Mouse (Mus musculus) MEL (cell line): Measurements from ENCODE around the gene Bbs9. TPM values are rescaled to one million over a fixed set of nuclear protein-coding genes. Genes with fewer than 3 reads are reported as not detected.

Experiments used
- DNase-seq: peaks from one replicate; pipeline ENCODE4 v3.0.0; 2011; ENCODE audit warnings: low read depth, low spot score
- H3K27ac ChIP-seq: 2 replicates; pipeline ENCODE4 v1.5.1; 2012; ENCODE audit warnings: low read depth, mild to moderate bottlenecking, control low read depth, low read length, moderate library complexity; ENCODE audit not compliant: control insufficient read depth
- H3K27me3 ChIP-seq, 2 experiments: fragments of 150-350 bp in 1 of 2; sonication (generic) in 1 of 2; 2 replicates each; pipeline ENCODE4 v1.6.1; 2012; ENCODE audit warnings: low read length in 2 of 2, mild to moderate bottlenecking in 2 of 2, improper control_type of control experiment in 1 of 2, moderate library complexity in 1 of 2; ENCODE audit not compliant: insufficient read depth in 2 of 2, control insufficient read depth in 1 of 2
- H3K36me3 ChIP-seq, 2 experiments: 2 replicates each; pipeline ENCODE4 v1.6.1; 2012 to 2014; ENCODE audit warnings: low read length in 2 of 2, improper control_type of control experiment in 1 of 2, inconsistent platforms in 1 of 2, mild to moderate bottlenecking in 1 of 2; ENCODE audit not compliant: insufficient read depth in 2 of 2, control insufficient read depth in 1 of 2
- H3K4me1 ChIP-seq, 2 experiments: fragments of 150-350 bp in 1 of 2; sonication (generic) in 1 of 2; 2 replicates each; pipeline ENCODE4 v1.6.1; 2012; ENCODE audit warnings: low read length in 2 of 2, improper control_type of control experiment in 1 of 2, mild to moderate bottlenecking in 1 of 2; ENCODE audit not compliant: insufficient read depth in 2 of 2, control insufficient read depth in 1 of 2
- H3K4me3 ChIP-seq, 2 experiments: fragments of 150-350 bp in 1 of 2; sonication (generic) in 1 of 2; 2 replicates each; pipeline ENCODE4 v1.5.1; 2012; ENCODE audit warnings: low read depth in 2 of 2, low read length in 2 of 2, mild to moderate bottlenecking in 2 of 2, moderate library complexity in 2 of 2, control low read depth in 1 of 2, improper control_type of control experiment in 1 of 2; ENCODE audit not compliant: control insufficient read depth in 1 of 2, insufficient read depth in 1 of 2
- H3K79me2 ChIP-seq: 2 replicates; pipeline ENCODE4 v1.6.1; 2012; ENCODE audit warnings: mild to moderate bottlenecking, low read length, moderate library complexity; ENCODE audit not compliant: control insufficient read depth, poor library complexity, insufficient read depth
- H3K9ac ChIP-seq: 2 replicates; pipeline ENCODE4 v1.6.1; 2012; ENCODE audit warnings: low read depth, mild to moderate bottlenecking, control low read depth, low read length, moderate library complexity; ENCODE audit not compliant: control insufficient read depth, poor library complexity, severe bottlenecking
- H3K9me3 ChIP-seq: fragments of 150-350 bp; sonication (generic); replicated peaks from 2 replicates; pipeline ENCODE4 v1.6.1; 2012; ENCODE audit warnings: mild to moderate bottlenecking, low read length, improper control_type of control experiment, moderate library complexity; ENCODE audit not compliant: insufficient read depth
- BHLHE40 ChIP-seq: IDR thresholded peaks from 2 replicates; pipeline ENCODE4 v1.6.1; 2012; ENCODE audit warnings: low read depth, mild to moderate bottlenecking, inconsistent platforms, low read length, improper control_type of control experiment, borderline replicate concordance
- CHD1 ChIP-seq: IDR thresholded peaks from 2 replicates; pipeline ENCODE4 v1.6.1; 2012; ENCODE audit warnings: low read depth, mild to moderate bottlenecking, inconsistent platforms, low read length, improper control_type of control experiment
- CTCF ChIP-seq, 3 experiments: IDR thresholded peaks in 2 of 3; conservative IDR thresholded peaks in 1 of 3; 2 replicates each; pipeline ENCODE4 v1.5.1; 2011 to 2012; ENCODE audit warnings: low read length in 3 of 3, low read depth in 2 of 3, mild to moderate bottlenecking in 2 of 3, improper control_type of control experiment in 1 of 3, inconsistent platforms in 1 of 3, mixed read lengths in 1 of 3, moderate library complexity in 1 of 3; ENCODE audit not compliant: control insufficient read depth in 1 of 3, insufficient read depth in 1 of 3, poor library complexity in 1 of 3, severe bottlenecking in 1 of 3
- E2F4 ChIP-seq: IDR thresholded peaks from 2 replicates; pipeline ENCODE4 v1.6.1; 2011; ENCODE audit warnings: low read depth, low read length, improper control_type of control experiment, borderline replicate concordance
- ETS1 ChIP-seq: IDR thresholded peaks from 2 replicates; pipeline ENCODE4 v1.6.1; 2012; ENCODE audit warnings: low read depth, mild to moderate bottlenecking, inconsistent platforms, low read length, improper control_type of control experiment, moderate library complexity
- GATA1 ChIP-seq: IDR thresholded peaks from 2 replicates; pipeline ENCODE4 v1.6.1; 2011; ENCODE audit warnings: low read depth, low read length, improper control_type of control experiment
- HCFC1 ChIP-seq: IDR thresholded peaks from 2 replicates; pipeline ENCODE4 v1.6.1; 2012; ENCODE audit warnings: low read depth, mild to moderate bottlenecking, inconsistent platforms, low read length, improper control_type of control experiment, moderate library complexity
- JUND ChIP-seq: IDR thresholded peaks from 2 replicates; pipeline ENCODE4 v1.6.1; 2011; ENCODE audit warnings: low read depth, mild to moderate bottlenecking, improper control_type of control experiment, low read length
- KAT2A ChIP-seq: conservative IDR thresholded peaks from 2 replicates; pipeline ENCODE4 v1.6.1; 2012; ENCODE audit warnings: low read depth, low read length, improper control_type of control experiment, inconsistent platforms
- MAFK ChIP-seq: IDR thresholded peaks from 2 replicates; pipeline ENCODE4 v1.6.1; 2011; ENCODE audit warnings: low read depth, mild to moderate bottlenecking, low read length, improper control_type of control experiment, borderline replicate concordance
- MEF2A ChIP-seq: IDR thresholded peaks from 2 replicates; pipeline ENCODE4 v1.6.1; 2014; ENCODE audit warnings: low read depth, mild to moderate bottlenecking, inconsistent platforms, low read length, improper control_type of control experiment; ENCODE audit not compliant: poor library complexity, insufficient replicate concordance, severe bottlenecking; ENCODE audit errors: extremely low read depth
- MXI1 ChIP-seq: IDR thresholded peaks from 2 replicates; pipeline ENCODE4 v1.6.1; 2011; ENCODE audit warnings: mild to moderate bottlenecking, low read depth, low read length, improper control_type of control experiment
- MYB ChIP-seq: IDR thresholded peaks from 2 replicates; pipeline ENCODE4 v1.6.1; 2011; ENCODE audit warnings: mild to moderate bottlenecking, low read depth, low read length, improper control_type of control experiment
- MYC ChIP-seq: IDR thresholded peaks from 2 replicates; pipeline ENCODE4 v1.6.1; 2011; ENCODE audit warnings: low read depth, mild to moderate bottlenecking, low read length, improper control_type of control experiment, moderate library complexity
- NRF1 ChIP-seq: IDR thresholded peaks from 2 replicates; pipeline ENCODE4 v1.6.1; 2014; ENCODE audit warnings: low read depth, mild to moderate bottlenecking, inconsistent platforms, low read length, improper control_type of control experiment, moderate library complexity; ENCODE audit not compliant: poor library complexity, insufficient read depth, severe bottlenecking
- RCOR1 ChIP-seq: IDR thresholded peaks from 2 replicates; pipeline ENCODE4 v1.6.1; 2012; ENCODE audit warnings: low read depth, mild to moderate bottlenecking, inconsistent platforms, low read length, improper control_type of control experiment
- SMC3 ChIP-seq: IDR thresholded peaks from 2 replicates; pipeline ENCODE4 v1.6.1; 2011; ENCODE audit warnings: low read depth, low read length, improper control_type of control experiment
- TAL1 ChIP-seq: IDR thresholded peaks from 2 replicates; pipeline ENCODE4 v1.6.1; 2012; ENCODE audit warnings: mild to moderate bottlenecking, inconsistent platforms, low read length, moderate library complexity, mixed read lengths
- USF1 ChIP-seq: IDR thresholded peaks from 2 replicates; pipeline ENCODE4 v1.6.1; 2014; ENCODE audit warnings: low read depth, mild to moderate bottlenecking, inconsistent platforms, low read length, improper control_type of control experiment, moderate library complexity
- USF2 ChIP-seq, 2 experiments: IDR thresholded peaks; 2 replicates each; pipeline ENCODE4 v1.6.1; 2011 to 2012; ENCODE audit warnings: improper control_type of control experiment in 2 of 2, low read length in 2 of 2, borderline replicate concordance in 1 of 2, inconsistent platforms in 1 of 2, low read depth in 1 of 2, mild to moderate bottlenecking in 1 of 2; ENCODE audit not compliant: insufficient read depth in 1 of 2
- ZC3H11A ChIP-seq: IDR thresholded peaks from 2 replicates; pipeline ENCODE4 v1.6.1; 2012; ENCODE audit warnings: low read depth, mild to moderate bottlenecking, inconsistent platforms, low read length, improper control_type of control experiment
- ZKSCAN1 ChIP-seq: IDR thresholded peaks from 2 replicates; pipeline ENCODE4 v1.6.1; 2012; ENCODE audit warnings: low read depth, mild to moderate bottlenecking, inconsistent platforms, low read length, improper control_type of control experiment, moderate library complexity
- ZMIZ1 ChIP-seq: IDR thresholded peaks from 2 replicates; pipeline ENCODE4 v1.6.1; 2012; ENCODE audit warnings: low read depth, mild to moderate bottlenecking, inconsistent platforms, low read length, improper control_type of control experiment, moderate library complexity
- ZNF384 ChIP-seq: IDR thresholded peaks from 2 replicates; pipeline ENCODE4 v1.6.1; 2012; ENCODE audit warnings: low read depth, mild to moderate bottlenecking, inconsistent platforms, low read length, improper control_type of control experiment
- polyA plus RNA-seq, 2 experiments: library from polyadenylated mRNA; stranded (reverse) in 1 of 2; unstranded in 1 of 2; fragments of >175 nt in 1 of 2; fragments of >200 nt in 1 of 2; gene quantifications; 2 replicates each; pipeline versions ENCODE4 v1.2.1 to v1.2.4; 2012; ENCODE audit warnings: low replicate concordance in 2 of 2, low read depth in 1 of 2; ENCODE audit not compliant: insufficient read length in 2 of 2, insufficient read depth in 1 of 2, missing spikeins in 1 of 2
- total RNA-seq: library from RNA; depleted of rRNA; stranded (reverse); fragments of 300-350 nt; gene quantifications from 2 replicates; pipeline ENCODE4 v1.2.3, GENCODE M21; 2012

Bbs9 gene
- total and polyA plus RNA-seq, 3 experiments: 18.5 to 19.5 TPM; not detected in 1

DNA sequence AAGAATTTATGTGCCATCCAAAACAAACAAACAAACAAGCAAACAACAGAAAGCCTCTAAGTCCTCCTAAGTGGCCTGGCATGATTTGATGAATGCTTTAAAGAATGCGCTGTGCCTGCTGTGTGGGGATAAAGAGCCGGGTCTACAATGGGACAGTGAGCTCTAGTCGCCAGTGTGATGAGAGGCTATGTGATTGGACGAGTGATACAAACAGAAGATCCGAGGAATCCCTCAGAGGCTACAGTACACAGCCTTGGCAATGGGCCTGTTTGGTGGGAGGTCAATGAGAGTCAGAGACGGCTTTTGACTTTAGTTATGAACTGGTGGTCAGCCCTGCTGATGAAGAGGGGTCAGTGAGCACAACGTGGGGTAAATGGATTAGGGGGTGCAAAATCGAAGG is 349.4 kb downstream of the Bbs9 start:
- Histone ChIP-seq H3K4me1 (no peaks in the 10 kb centered on the region), H3K9me3 (no peaks in the 10 kb centered on the region), H3K27ac (no peak overlapping the region), H3K4me3 (no peak overlapping the region), H3K9ac (no peak overlapping the region), H3K36me3 (no peaks in the 10 kb centered on the region), H3K27me3 (no peaks in the 10 kb centered on the region), H3K79me2 (no peaks in the 10 kb centered on the region)
- no peak for DNase-seq
- TF ChIP-seq ZNF384 (no peak), MAFK (no peak), RCOR1 (no peak), MXI1 (no peak), KAT2A (no peak), GATA1 (no peak), USF1 (no peak), NRF1 (no peak), TAL1 (no peak), ZMIZ1 (no peak), USF2 (IDR thresholded peaks at IDR 0.05; ENCODE audit: borderline replicate concordance in 1 of 2, insufficient read depth in 1 of 2, low read depth in 1 of 2, low read length in 2 of 2) (no peak), CHD1 (no peak), MYC (no peak), E2F4 (no peak), MEF2A (no peak), BHLHE40 (no peak)

DNA sequence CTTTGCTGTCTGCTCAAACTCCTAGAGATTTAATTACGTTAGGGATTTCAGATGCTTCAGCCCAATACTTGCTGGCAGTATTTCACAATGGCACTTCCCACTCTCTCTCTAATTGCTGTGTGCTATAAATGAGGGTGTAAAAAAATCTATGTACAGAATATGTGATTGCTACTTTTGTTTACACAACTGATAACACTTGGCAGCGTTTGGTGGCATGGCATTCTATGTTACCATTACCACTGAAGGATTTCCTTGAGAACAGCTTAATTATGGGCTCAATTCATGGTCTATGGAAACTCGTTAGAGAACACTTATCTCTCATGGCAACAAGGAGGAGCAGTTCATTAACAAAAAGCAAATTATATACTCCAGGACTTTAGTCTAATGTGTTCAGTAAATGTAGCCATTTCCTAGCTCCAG is 351.1 kb downstream of the Bbs9 start:
- H3K36me3 ChIP-seq: no peaks in the 10 kb centered on the region
- no peak overlapping the region for H3K27ac ChIP-seq
- H3K4me1 ChIP-seq: no peaks in the 10 kb centered on the region
- no peaks in the 10 kb centered on the region for H3K9me3 ChIP-seq
- no peak overlapping the region for H3K4me3 ChIP-seq
- DNase-seq: no peak
- H3K27me3 ChIP-seq: no peaks in the 10 kb centered on the region
- TF ChIP-seq SMC3 (no peak), USF2 (IDR thresholded peaks at IDR 0.05; ENCODE audit: borderline replicate concordance in 1 of 2, insufficient read depth in 1 of 2, low read depth in 1 of 2, low read length in 2 of 2) (no peak), E2F4 (no peak), MYB (no peak), USF1 (no peak), JUND (no peak), ETS1 (no peak), HCFC1 (no peak), CTCF (IDR thresholded peaks at IDR 0.05 in 2 of 3, conservative IDR thresholded peaks at IDR 0.05 in 1 of 3; ENCODE audit: control insufficient read depth in 1 of 3, insufficient read depth in 1 of 3, low read depth in 2 of 3, low read length in 3 of 3, poor library complexity in 1 of 3, severe bottlenecking in 1 of 3) (no peak), ZC3H11A (no peak), GATA1 (no peak), ZKSCAN1 (no peak)
- H3K9ac ChIP-seq: no peak overlapping the region
- no peaks in the 10 kb centered on the region for H3K79me2 ChIP-seq
